Mouse (Mus musculus): ENCODE measurements around the gene Gstz1. TPM values are rescaled to one million over a fixed set of nuclear protein-coding genes. Genes with fewer than 3 reads are reported as not detected.
"Not testable (repeated sequence)": the region's sequence is repeated elsewhere in the genome, so short reads cannot be mapped to it uniquely, and the experiment has no call there.

Gene Gstz1
- polyA plus RNA-seq, 1 experiment = 452 TPM

GRCm38 (mm10) chr12:87198792-87199191, 51.8 kb downstream of the Gstz1 start:
- H3K27ac ChIP-seq (replicated peaks; ENCODE audit: low read depth, low read length) = no peak overlapping the region
- H3K4me1 ChIP-seq (ENCODE audit: control insufficient read depth, insufficient read depth, insufficient read length, low read length) = no peaks in the 10 kb centered on the region; the same call in 1 of the 2 replicates
- H3K4me3 ChIP-seq (ENCODE audit: insufficient read depth, low read depth, low read length) = peak overlapping the region; percentile 87

- peak within 1 kb of the TSS; percentile 87 for H3K4me3 ChIP-seq (ENCODE audit: insufficient read depth, low read depth, low read length)
- no peaks in the 10 kb centered on the region; the same call in 1 of the 2 replicates for H3K4me1 ChIP-seq (ENCODE audit: control insufficient read depth, insufficient read depth, insufficient read length, low read length)
- H3K27ac ChIP-seq (replicated peaks; ENCODE audit: low read depth, low read length) = peak within 1 kb of the TSS; percentile 28; the same call in 1 of the 2 replicates
Measured at GRCm38 (mm10) chr12:87199206-87199972, 52.4 kb downstream of the Gstz1 start, which contains the start of gene Samd15. Gene Samd15, plus strand, starts transcription at chr12:87199723.

- H3K4me1 ChIP-seq (ENCODE audit: control insufficient read depth, insufficient read depth, insufficient read length, low read length) = no peaks in the 10 kb centered on the region; the same call in 1 of the 2 replicates
- H3K4me3 ChIP-seq (ENCODE audit: insufficient read depth, low read depth, low read length) = peak within 1 kb of the TSS; percentile 87
- H3K27ac ChIP-seq (replicated peaks; ENCODE audit: low read depth, low read length) = peak within 1 kb of the TSS; percentile 28; the same call in 1 of the 2 replicates
Measured at GRCm38 (mm10) chr12:87199973-87200586, 53.1 kb downstream of the Gstz1 start, which contains the start of gene Tmed8. Gene Tmed8, minus strand, starts transcription at chr12:87200454.

GRCm38 (mm10) chr12:87201694-87202093, 54.7 kb downstream of the Gstz1 start:
- Histone ChIP-seq H3K27ac (replicated peaks; ENCODE audit: low read depth, low read length) (no peak overlapping the region), H3K4me3 (ENCODE audit: insufficient read depth, low read depth, low read length) (no peak overlapping the region), H3K4me1 (ENCODE audit: control insufficient read depth, insufficient read depth, insufficient read length, low read length) (no peaks in the 10 kb centered on the region)

GRCm38 (mm10) chr12:87205789-87206188, 58.8 kb downstream of the Gstz1 start:
- H3K4me3 ChIP-seq (ENCODE audit: insufficient read depth, low read depth, low read length); H3K27ac ChIP-seq (replicated peaks; ENCODE audit: low read depth, low read length); H3K4me1 ChIP-seq (ENCODE audit: control insufficient read depth, insufficient read depth, insufficient read length, low read length): not testable (repeated sequence)

- Histone ChIP-seq H3K4me3 (ENCODE audit: insufficient read depth, low read depth, low read length) (no peak overlapping the region), H3K4me1 (ENCODE audit: control insufficient read depth, insufficient read depth, insufficient read length, low read length) (no peaks in the 10 kb centered on the region), H3K27ac (replicated peaks; ENCODE audit: low read depth, low read length) (no peak overlapping the region)
Measured at GRCm38 (mm10) chr12:87212844-87213606, 66.1 kb downstream of the Gstz1 start.

Other genes with a start within 250 kb of the Gstz1 start
- 15.9 and 16.4 TPM in 2 replicates for gene Cipc, start 200.1 kb upstream of the Gstz1 start, polyA plus RNA-seq (2012; ENCODE audit: insufficient read depth, insufficient read length, missing spikeins)
- gene Zdhhc22, start 156.7 kb upstream of the Gstz1 start, polyA plus RNA-seq (2012; ENCODE audit: insufficient read depth, insufficient read length, missing spikeins) = not detected in 2 replicates
- not detected in 2 replicates for gene Tmem63c, start 125.8 kb upstream of the Gstz1 start, polyA plus RNA-seq (2012; ENCODE audit: insufficient read depth, insufficient read length, missing spikeins)
- gene Ngb, start 44.6 kb upstream of the Gstz1 start, polyA plus RNA-seq (2012; ENCODE audit: insufficient read depth, insufficient read length, missing spikeins) = not detected in 2 replicates
- 3.9 and 4.7 TPM in 2 replicates for gene Pomt2, start 803 bp downstream of the Gstz1 start, polyA plus RNA-seq (2012; ENCODE audit: insufficient read depth, insufficient read length, missing spikeins)
- gene Samd15, start 52.6 kb downstream of the Gstz1 start, polyA plus RNA-seq (2012; ENCODE audit: insufficient read depth, insufficient read length, missing spikeins) = 0.52 TPM in 1 of 2 replicates, not detected in the other
- gene Tmed8, start 53.3 kb downstream of the Gstz1 start, polyA plus RNA-seq (2012; ENCODE audit: insufficient read depth, insufficient read length, missing spikeins) = 2.7 and 4.1 TPM in 2 replicates
- gene Noxred1, start 91.6 kb downstream of the Gstz1 start, polyA plus RNA-seq (2012; ENCODE audit: insufficient read depth, insufficient read length, missing spikeins) = 0.71 and 1.3 TPM in 2 replicates
- 24.3 and 30.8 TPM in 2 replicates for gene Vipas39, start 119.1 kb downstream of the Gstz1 start, polyA plus RNA-seq (2012; ENCODE audit: insufficient read depth, insufficient read length, missing spikeins)
- gene Ahsa1, start 119.3 kb downstream of the Gstz1 start, polyA plus RNA-seq (2012; ENCODE audit: insufficient read depth, insufficient read length, missing spikeins) = 89.7 and 140 TPM in 2 replicates
- not detected in 2 replicates for gene Ism2, start 152.5 kb downstream of the Gstz1 start, polyA plus RNA-seq (2012; ENCODE audit: insufficient read depth, insufficient read length, missing spikeins)
- gene Sptlc2, start 241.2 kb downstream of the Gstz1 start, polyA plus RNA-seq (2012; ENCODE audit: insufficient read depth, insufficient read length, missing spikeins) = 10.4 and 25.5 TPM in 2 replicates